Mouse (Mus musculus) layer of hippocampus, adult 2 months (tissue): ENCODE measurements around the gene Smg6. TPM values are rescaled to one million over a fixed set of nuclear protein-coding genes. Genes with fewer than 3 reads are reported as not detected.

Experiments
- DNase-seq, 2 experiments: peaks; one replicate each; pipeline ENCODE4 v3.0.0; 2022; ENCODE audit warnings: low spot score in 2 of 2
- H3K27ac ChIP-seq: fragments of 200-600 bp; 2 replicates; pipeline ENCODE4 v1.8.1; 2022
- H3K4me3 ChIP-seq: fragments of 200-600 bp; 2 replicates; pipeline ENCODE4 v1.8.1; 2022; ENCODE audit warnings: mild to moderate bottlenecking
- CTCF ChIP-seq: fragments of 200-600 bp; conservative IDR thresholded peaks from 2 replicates; pipeline ENCODE4 v1.8.1; 2022; ENCODE audit warnings: antibody characterized with exemption, mild to moderate bottlenecking, moderate library complexity
- total RNA-seq, 2 experiments: library from RNA; stranded (reverse); gene quantifications; 2 replicates each; pipeline ENCODE4 v1.2.3; 2021

Gene Smg6
- total RNA-seq, 2 experiments from 2014 or later = 31.9 to 34.7 TPM

- DNase-seq = peak; percentile 72 to 81
- Histone ChIP-seq H3K27ac (peak overlapping the region; percentile 94), H3K4me3 (no peak overlapping the region; the same call in 1 of the 2 replicates)
- TF ChIP-seq CTCF = no peak
Observed at GRCm38 (mm10) chr11:75183917-75184570, 258.4 kb downstream of the Smg6 start.

GRCm38 (mm10) chr11:75184573-75184972 is 258.9 kb downstream of the Smg6 start:
- Histone ChIP-seq H3K4me3 (no peak overlapping the region; the same call in 1 of the 2 replicates), H3K27ac (peak overlapping the region; percentile 94)
- no peak for DNase-seq
- no peak for TF ChIP-seq CTCF

- Histone ChIP-seq H3K4me3 (no peak overlapping the region; the same call in 1 of the 2 replicates), H3K27ac (peak overlapping the region; percentile 94)
- TF ChIP-seq CTCF = no peak
- no peak for DNase-seq
Observed at GRCm38 (mm10) chr11:75184986-75185385, 259.4 kb downstream of the Smg6 start.

- Histone ChIP-seq H3K27ac (peak overlapping the region; percentile 96), H3K4me3 (peak overlapping the region; percentile 85)
- TF ChIP-seq CTCF = no peak
- DNase-seq = peak in 1 of 2 experiments; percentile 9
Observed at GRCm38 (mm10) chr11:75189713-75190370, 264.2 kb downstream of the Smg6 start.

GRCm38 (mm10) chr11:75190371-75190724 is 264.7 kb downstream of the Smg6 start:
- peak overlapping the region; percentile 96 for H3K27ac ChIP-seq
- peak; percentile 77 to 80 for DNase-seq
- peak; percentile 55 for TF ChIP-seq CTCF
- peak overlapping the region; percentile 85 for H3K4me3 ChIP-seq

- Histone ChIP-seq H3K27ac (peak within 1 kb of the TSS; percentile 96), H3K4me3 (peak within 1 kb of the TSS; percentile 85)
- peak in 1 of 2 experiments; percentile 9 for DNase-seq
- no peak for TF ChIP-seq CTCF
Observed at GRCm38 (mm10) chr11:75190905-75191441, 265.4 kb downstream of the Smg6 start, which contains the start of gene Dph1. TSS of gene Dph1 (minus strand) at chr11:75191241.

- Histone ChIP-seq H3K4me3 (no peak overlapping the region), H3K27ac (peak overlapping the region; percentile 96; the same call in 1 of the 2 replicates)
- no peak for DNase-seq
- no peak for TF ChIP-seq CTCF
Observed at GRCm38 (mm10) chr11:75191841-75192240, 266.2 kb downstream of the Smg6 start.

GRCm38 (mm10) chr11:75192336-75193214 is 267.0 kb downstream of the Smg6 start:
- peak; percentile 88 for TF ChIP-seq CTCF
- H3K27ac ChIP-seq = peak overlapping the region; percentile 96

GRCm38 (mm10) chr11:75193256-75194071 is 267.8 kb downstream of the Smg6 start, which contains the start of gene Rtn4rl1:
TSS of gene Rtn4rl1 (plus strand) at chr11:75193783.
- peak within 1 kb of the TSS; percentile 96 for H3K27ac ChIP-seq
- peak within 1 kb of the TSS; percentile 87 for H3K4me3 ChIP-seq
- DNase-seq = peak; percentile 73 to 77
- TF ChIP-seq CTCF = no peak

More at GRCm38 (mm10) chr11:75192336-75193214, 267.0 kb downstream of the Smg6 start:
- peak; percentile 76 to 81 for DNase-seq
- peak overlapping the region; percentile 87 for H3K4me3 ChIP-seq

- H3K4me3 ChIP-seq = peak overlapping the region; percentile 87
- peak overlapping the region; percentile 96 for H3K27ac ChIP-seq
- DNase-seq = no peak
- no peak for TF ChIP-seq CTCF
Observed at GRCm38 (mm10) chr11:75194121-75194849, 268.7 kb downstream of the Smg6 start.

- H3K4me3 ChIP-seq = peak overlapping the region; percentile 87
- H3K27ac ChIP-seq = peak overlapping the region; percentile 96
- TF ChIP-seq CTCF = peak; percentile 38
- DNase-seq = no peak
Observed at GRCm38 (mm10) chr11:75194850-75195461, 269.3 kb downstream of the Smg6 start.
